ENCODE assay signal across 8 mouse cellular contexts in the genomic region with DNA sequence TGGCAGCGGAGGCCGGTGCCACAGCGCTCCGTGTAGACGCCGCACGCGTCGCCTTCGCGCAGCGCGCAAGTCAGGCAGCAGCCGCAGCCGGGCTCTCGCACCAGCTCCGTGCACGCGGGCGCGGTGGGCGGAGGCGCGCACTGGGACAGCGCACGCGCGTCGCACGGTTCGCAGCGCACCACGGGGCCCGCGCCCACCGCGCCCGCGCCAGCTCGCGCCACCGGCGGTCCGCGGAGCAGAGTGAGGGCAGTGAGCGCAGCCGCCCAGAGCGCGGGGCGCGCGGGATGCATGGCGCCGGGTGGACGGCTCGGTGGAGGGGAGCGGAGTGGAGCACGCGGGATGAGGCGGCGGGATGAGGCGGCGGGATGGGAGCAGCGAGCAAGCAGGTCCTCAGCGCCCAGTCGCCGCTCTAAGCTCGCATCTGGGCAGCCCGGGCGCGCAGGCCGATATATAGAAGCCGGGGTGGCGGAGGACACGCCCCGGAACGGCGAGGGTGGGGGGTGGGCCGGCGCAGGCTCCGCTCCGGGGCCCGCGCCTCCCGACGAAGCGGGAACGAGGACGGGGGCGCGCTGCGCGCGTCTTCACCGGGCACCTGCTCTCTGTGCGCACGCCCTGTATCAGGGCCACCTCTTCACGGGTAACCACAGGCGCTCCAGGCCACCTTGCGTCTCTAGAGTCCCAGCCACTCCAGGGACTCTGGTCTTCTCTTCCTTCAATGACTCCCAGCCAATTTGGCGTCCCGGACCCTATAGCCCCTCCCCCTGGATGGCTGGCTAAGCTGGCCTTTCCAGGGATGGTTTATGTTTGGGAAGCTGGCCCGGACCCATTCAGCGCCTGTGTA. TPM values are rescaled to one million over a fixed set of nuclear protein-coding genes. Genes with fewer than 3 reads are reported as not detected.
DNase-seq lines count a peak whose midpoint lies in the region; ATAC-seq lines count a peak whose summit lies in the region.

A gene (minus strand): TSS at position 423 of the 841 bp plus-strand sequence.

- H3K4me2 ChIP-seq in forebrain, embryonic 13.5 days = peak within 1 kb of the TSS; percentile 86
- H3K4me2 ChIP-seq in heart, embryonic 15.5 days = peak within 1 kb of the TSS; percentile 98
- peak within 1 kb of the TSS; percentile 54 for H3K4me2 ChIP-seq in liver, embryonic 15.5 days

- ATAC-seq in forebrain, embryonic 13.5 days = peak; percentile 92
- peak; percentile 78 for ATAC-seq in heart, embryonic 15.5 days (replicated peaks; ENCODE audit: insufficient number of reproducible peaks, insufficient read depth, low FRiP score, low read depth)
- ATAC-seq in liver, embryonic 15.5 days (ENCODE audit: insufficient read depth) = no peak

- no peaks in the 10 kb centered on the region for H3K36me3 ChIP-seq in forebrain, embryonic 13.5 days (ENCODE audit: poor library complexity, severe bottlenecking)
- no peaks in the 10 kb centered on the region for H3K36me3 ChIP-seq in heart, embryonic 15.5 days
- no peaks in the 10 kb centered on the region for H3K36me3 ChIP-seq in liver, embryonic 15.5 days (replicated peaks)

- peak within 1 kb of the TSS; percentile 58 for H3K4me3 ChIP-seq in forebrain, embryonic 13.5 days
- H3K4me3 ChIP-seq in heart, embryonic 15.5 days = peak within 1 kb of the TSS; percentile 69
- H3K4me3 ChIP-seq in liver, embryonic 15.5 days (replicated peaks) = peak within 1 kb of the TSS; percentile 39

- H3K4me1 ChIP-seq in forebrain, embryonic 13.5 days = peaks cover 22% of the 10 kb centered on the region
- H3K4me1 ChIP-seq in heart, embryonic 15.5 days (replicated peaks) = peaks cover 46% of the 10 kb centered on the region
- no peaks in the 10 kb centered on the region for H3K4me1 ChIP-seq in liver, embryonic 15.5 days (replicated peaks)

- peak within 1 kb of the TSS; percentile 74 for H3K9ac ChIP-seq in forebrain, embryonic 13.5 days
- H3K9ac ChIP-seq in heart, embryonic 15.5 days = peak within 1 kb of the TSS; percentile 54
- no peak within 1 kb of the TSS for H3K9ac ChIP-seq in liver, embryonic 15.5 days

- under 1% methylated on average over 85 of the region's 104 CpGs for WGBS in forebrain, embryonic 13.5 days
- under 1% methylated on average over 99 of the region's 104 CpGs for WGBS in heart, embryonic 15.5 days
- 1% methylated on average over 91 of the region's 104 CpGs for WGBS in liver, embryonic 15.5 days (ENCODE audit: insufficient replicate concordance)

- H3K27ac ChIP-seq in forebrain, embryonic 13.5 days = peak within 1 kb of the TSS; percentile 62
- H3K27ac ChIP-seq in heart, embryonic 15.5 days = peak within 1 kb of the TSS; percentile 41; the same call in 1 of the 2 replicates
- H3K27ac ChIP-seq in liver, embryonic 15.5 days (replicated peaks) = no peak within 1 kb of the TSS

- no peaks in the 10 kb centered on the region for H3K9me3 ChIP-seq in forebrain, embryonic 13.5 days (replicated peaks)
- H3K9me3 ChIP-seq in heart, embryonic 15.5 days (replicated peaks) = no peaks in the 10 kb centered on the region
- no peaks in the 10 kb centered on the region for H3K9me3 ChIP-seq in liver, embryonic 15.5 days (replicated peaks)

- H3K27me3 ChIP-seq in forebrain, embryonic 13.5 days = peaks cover 33% of the 10 kb centered on the region
- peaks cover 39% of the 10 kb centered on the region for H3K27me3 ChIP-seq in heart, embryonic 15.5 days
- peaks cover 49% of the 10 kb centered on the region for H3K27me3 ChIP-seq in liver, embryonic 15.5 days

- peak; percentile 75 for DNase-seq in Muller cell, postnatal 12 days (ENCODE audit: inconsistent ontology term)
- no peak for DNase-seq in adrenal gland, postnatal 4 days (ENCODE audit: low spot score in 2 of 2)
- DNase-seq in layer of hippocampus, adult 18-20 months (ENCODE audit: low spot score in 2 of 2) = peak; percentile 78 to 88
- DNase-seq in right cerebral cortex, adult 2 months (ENCODE audit: low spot score in 2 of 2) = peak; percentile 81 to 82
- DNase-seq in spleen, postnatal 36 days (ENCODE audit: low spot score in 2 of 2) = no peak

RNA-seq across cellular contexts. Expression of the gene that starts here (rescaled TPM):
- 10 to 100 TPM; 61.8 to 63.1 TPM for total RNA-seq in adrenal gland, postnatal 4 days (2021)
- 9.6 and 11.6 TPM in 2 replicates for polyA plus RNA-seq in forebrain, embryonic 13.5 days (2015; fragmentation: Nextera tagmentation; extraction: Ambion mirVana)
- 37.8 and 42.0 TPM in 2 replicates for polyA plus RNA-seq in heart, embryonic 15.5 days (2015; fragmentation: Nextera tagmentation; extraction: Ambion mirVana)
- 10 to 100 TPM; 12.6 to 13.3 TPM for total RNA-seq in layer of hippocampus, adult 18-20 months (2021)
- polyA plus RNA-seq in liver, embryonic 15.5 days (2015; fragmentation: Nextera tagmentation; extraction: Ambion mirVana) = 18.9 and 19.5 TPM in 2 replicates

Comparison
In these comparisons a context has a peak if more than half of its experiments do, and no peak if none do; other contexts are left out.
1. RNA of the gene that starts here (total RNA-seq): 61.8 to 63.1 TPM in adrenal gland, postnatal 4 days; 12.6 to 13.3 TPM in layer of hippocampus, adult 18-20 months; every median in the first group is over 4 times any median in the second.
2. DNase-seq: peak in Muller cell, postnatal 12 days (single experiment), layer of hippocampus, adult 18-20 months (2 of 2) and right cerebral cortex, adult 2 months (2 of 2); none in adrenal gland, postnatal 4 days (0 of 2) and spleen, postnatal 36 days (0 of 2).
3. Peak in every context shown above with its lines, with median percentiles within 50 percentile points of each other: H3K4me2 ChIP-seq and H3K4me3 ChIP-seq.